Mouse (Mus musculus): Measurements from ENCODE around the gene Pgf.

Gene Pgf

DNA sequence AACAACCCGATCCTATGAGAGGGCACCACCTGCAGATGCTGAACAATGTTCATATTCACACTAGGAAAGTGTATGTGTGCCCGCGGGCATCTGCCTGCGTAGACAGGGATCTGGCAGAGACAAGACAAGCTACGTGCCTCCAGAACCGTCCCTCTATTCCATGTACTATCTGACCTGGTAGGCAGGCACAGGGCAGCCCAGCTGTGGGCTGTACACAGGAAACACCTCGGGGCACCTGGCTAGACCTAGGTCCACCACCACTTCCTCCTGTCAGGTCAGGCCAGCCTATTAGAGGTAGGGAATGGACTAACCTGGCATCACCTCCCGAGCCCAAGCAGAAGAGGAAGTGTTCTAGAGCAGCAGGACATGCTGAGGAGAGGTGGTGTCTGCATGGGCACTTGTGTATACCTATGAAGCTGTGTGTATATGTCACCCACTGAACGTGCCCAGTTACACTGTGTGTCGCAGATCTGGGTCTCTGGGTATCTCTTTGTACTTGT lies at the start of gene Pgf:
Gene Pgf, minus strand, starts transcription at position 51 of the 500 bp plus-strand sequence.
- no peak for DNase-seq

DNA sequence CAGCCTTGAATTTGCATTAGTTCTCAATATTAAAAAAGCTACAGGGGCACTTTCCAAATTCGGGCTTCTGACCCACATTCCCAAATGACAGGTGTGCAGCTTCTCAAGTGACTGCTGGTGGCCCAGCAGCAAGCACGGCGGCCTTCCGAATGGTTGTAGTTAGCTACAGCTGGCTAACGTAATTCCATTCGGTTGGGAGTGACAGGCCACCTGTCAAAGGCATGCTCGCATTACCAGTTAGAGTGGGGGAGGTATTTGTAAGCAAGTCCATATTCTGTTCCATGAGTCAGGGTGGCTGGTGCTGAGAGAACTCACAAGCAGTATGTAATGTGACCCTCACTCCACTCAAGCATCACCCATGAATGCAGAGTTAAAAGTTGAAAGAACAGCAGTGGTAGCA lies 49.6 kb upstream of the Pgf start:
- no peak for DNase-seq

GRCm38 (mm10) chr12:85219905-85220290 lies 42.3 kb upstream of the Pgf start:
- peak; percentile 7 to 13 for DNase-seq

- DNase-seq = peak; percentile 97 to 98
These were observed 41.8 kb upstream of the Pgf start, which contains the start of gene Eif2b2 for GRCm38 (mm10) chr12:85219236-85219904. Gene Eif2b2, plus strand, starts transcription at chr12:85219481.

DNA sequence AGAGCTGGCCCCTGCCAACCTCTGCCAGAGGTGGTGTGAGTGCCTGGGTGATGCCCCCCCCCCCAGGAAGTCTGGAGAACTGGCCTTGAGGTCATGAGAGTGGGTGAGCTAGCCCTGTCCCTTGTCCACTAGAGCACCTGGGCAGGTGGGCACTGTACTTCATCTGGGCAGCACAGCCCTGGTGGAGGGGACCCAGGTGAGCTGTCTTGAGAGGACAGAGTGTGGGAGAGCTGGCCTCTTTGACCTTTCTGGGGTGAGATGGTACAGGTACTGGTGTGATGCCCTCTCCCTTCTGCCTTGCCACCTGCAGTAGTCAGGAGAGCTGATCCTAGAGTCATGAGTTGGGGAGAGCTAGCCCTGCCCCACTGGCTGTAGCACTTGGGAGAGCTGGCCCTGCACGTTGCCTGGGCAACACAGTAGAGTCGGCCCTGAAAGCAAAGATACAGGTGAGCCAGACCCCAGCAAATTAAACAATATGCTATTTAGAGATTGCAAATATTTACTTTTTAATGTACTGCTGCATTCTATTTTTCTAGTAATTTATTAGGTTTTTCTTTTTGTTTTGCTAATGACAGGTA lies 40.2 kb upstream of the Pgf start:
- no peak for DNase-seq

DNA sequence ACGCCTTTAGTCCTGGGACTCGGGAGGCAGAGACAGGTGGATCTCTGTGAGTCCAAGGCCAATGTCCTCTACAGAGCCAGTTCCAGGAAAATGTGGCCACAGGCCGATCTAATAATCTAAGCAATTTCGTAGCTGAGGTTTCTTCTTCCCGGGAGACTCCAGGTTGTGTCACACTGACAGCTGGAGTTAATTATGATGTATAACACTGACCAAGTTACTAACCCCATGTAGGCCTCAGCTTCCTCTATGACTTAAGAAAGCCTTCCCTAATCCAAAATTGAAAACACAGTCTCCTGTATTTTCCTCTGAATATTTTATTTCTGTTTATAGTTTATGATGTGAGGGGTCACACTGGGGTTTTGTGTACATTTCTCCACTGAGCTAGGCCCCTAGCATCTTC lies 37.4 kb upstream of the Pgf start:
- no peak for DNase-seq

- no peak for DNase-seq
These were observed 31.2 kb upstream of the Pgf start for GRCm38 (mm10) chr12:85208687-85209199.

GRCm38 (mm10) chr12:85205425-85205824 lies 27.8 kb upstream of the Pgf start:
- DNase-seq = no peak

GRCm38 (mm10) chr12:85204105-85204504 lies 26.5 kb upstream of the Pgf start:
- DNase-seq = no peak

GRCm38 (mm10) chr12:85203699-85204098 lies 26.1 kb upstream of the Pgf start:
- no peak for DNase-seq

- DNase-seq = no peak
These were observed 24.6 kb upstream of the Pgf start for GRCm38 (mm10) chr12:85202191-85202590.

DNA sequence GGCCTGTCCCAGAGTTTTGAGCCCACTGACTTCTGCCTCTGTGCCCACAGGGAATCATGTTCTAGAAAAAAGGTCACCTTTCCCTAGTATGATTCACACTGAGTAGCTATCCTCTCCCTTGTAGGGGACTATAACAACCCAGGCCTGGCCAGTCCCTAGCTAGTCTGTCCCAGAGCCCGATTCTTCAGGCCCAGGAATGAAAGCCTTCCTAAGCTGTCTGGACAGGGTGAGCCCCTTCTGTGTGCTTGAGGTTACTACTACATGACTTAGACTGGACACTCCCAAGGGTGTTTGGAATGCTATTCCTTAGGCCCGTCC lies 24.2 kb upstream of the Pgf start:
- no peak for DNase-seq

DNA sequence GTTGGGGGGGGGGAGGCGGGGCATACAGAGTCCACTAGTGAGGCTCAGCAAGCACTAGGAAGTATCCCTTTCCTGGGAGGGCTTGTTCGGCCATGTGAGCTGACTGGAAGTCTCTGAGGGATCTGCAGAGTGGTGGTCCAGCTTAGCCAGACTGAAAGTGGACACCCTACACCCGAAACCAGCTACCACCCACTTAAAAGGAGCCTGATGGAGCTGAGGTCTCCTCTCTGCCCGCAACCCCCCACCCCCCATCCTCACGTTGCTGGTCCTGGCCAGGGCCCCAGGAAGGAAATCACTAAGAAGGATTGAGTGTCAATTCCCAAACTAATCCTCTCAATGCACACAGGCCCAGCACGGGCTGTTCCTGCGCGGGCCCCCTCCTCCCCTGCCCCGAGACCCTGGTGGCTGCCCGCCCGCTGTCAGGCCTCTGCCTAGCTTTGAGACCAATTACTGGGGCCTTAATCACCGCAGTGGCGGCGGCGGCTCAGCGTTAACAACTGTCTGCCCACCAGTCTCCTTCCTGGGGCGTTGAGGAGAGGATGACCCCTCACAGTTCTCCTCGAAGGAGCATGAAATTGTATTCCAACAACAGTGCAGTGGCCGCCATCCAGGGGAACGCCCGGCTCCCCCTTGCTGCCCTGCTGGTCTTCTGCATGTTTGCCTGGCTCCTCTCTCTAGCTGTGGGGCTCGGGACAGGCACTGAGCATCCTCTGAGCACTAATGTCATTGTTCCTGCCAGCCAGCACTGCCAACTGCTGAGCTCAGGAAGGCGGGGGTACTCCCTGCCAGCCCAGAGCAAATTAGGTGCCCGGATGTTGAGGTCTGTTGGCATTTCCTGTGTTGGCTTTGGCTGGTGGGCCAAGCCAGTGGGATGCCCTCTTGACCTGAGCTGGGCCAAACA lies 23.6 kb upstream of the Pgf start:
- DNase-seq = peak; percentile 23 to 28

DNA sequence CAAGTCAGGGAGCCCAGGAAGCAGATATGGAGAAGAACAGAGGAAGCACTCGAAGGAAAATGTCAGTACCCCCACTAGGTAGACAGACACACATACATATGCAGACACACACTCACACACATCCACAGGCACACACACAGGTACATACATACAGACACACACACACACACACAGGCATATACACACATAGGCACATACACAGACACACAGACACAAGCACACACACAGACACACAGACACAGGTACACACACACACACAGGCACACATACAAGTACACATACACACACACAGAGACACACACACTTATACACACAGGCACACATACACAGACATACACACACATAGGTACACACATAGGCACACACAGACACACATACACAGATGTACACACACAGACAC lies 22.4 kb upstream of the Pgf start:
- DNase-seq = no peak

GRCm38 (mm10) chr12:85197936-85198335 lies 20.3 kb upstream of the Pgf start:
- DNase-seq = no peak

- DNase-seq = no peak
These were observed 19.8 kb upstream of the Pgf start for GRCm38 (mm10) chr12:85197371-85197770.

DNA sequence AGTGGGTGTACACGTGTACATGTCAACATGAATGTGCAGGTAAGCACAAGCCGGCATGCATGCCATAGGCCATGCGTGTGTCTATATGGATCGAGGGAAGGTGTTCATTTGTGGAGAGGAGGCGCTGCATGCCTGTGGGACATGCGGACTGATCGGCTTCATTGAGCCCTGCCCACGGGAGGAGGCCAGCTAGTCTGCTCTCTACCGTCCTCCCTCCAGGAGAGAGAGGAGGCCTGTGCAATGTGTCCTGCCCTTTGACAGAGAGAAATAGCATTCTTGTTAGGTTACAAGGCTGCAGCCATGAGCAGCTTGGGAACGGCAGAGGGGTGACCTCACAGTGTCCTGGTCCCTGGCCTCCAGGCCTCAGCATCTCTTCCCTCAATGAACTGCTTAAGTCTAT lies 18.6 kb upstream of the Pgf start:
- DNase-seq = no peak

DNA sequence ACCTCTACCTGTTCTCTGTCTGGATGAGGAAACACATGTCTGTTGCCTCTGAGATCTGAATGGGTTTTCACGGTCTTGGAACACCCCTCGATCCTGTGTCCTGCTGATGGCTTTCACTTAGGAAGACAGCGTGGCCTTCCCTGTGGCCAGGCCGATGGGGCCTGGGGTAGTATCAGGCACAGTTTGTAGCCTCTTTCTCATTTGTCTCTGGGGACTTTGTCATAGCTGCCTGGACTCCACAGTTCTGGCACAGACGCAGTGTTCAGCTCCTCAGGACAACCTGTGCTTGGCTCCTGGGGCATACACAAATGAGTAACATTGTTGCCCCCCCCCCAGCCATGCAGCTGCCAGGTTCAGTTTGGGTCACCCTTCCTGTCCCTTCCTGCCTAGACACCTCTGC lies 17.5 kb upstream of the Pgf start:
- no peak for DNase-seq

GRCm38 (mm10) chr12:85194623-85195018 lies 17.0 kb upstream of the Pgf start:
- DNase-seq = peak; percentile 30 to 35

GRCm38 (mm10) chr12:85193923-85194622 lies 16.5 kb upstream of the Pgf start:
- no peak for DNase-seq

GRCm38 (mm10) chr12:85193146-85193545 lies 15.6 kb upstream of the Pgf start:
- DNase-seq = no peak

GRCm38 (mm10) chr12:85192461-85193108 lies 15.0 kb upstream of the Pgf start:
- DNase-seq = no peak
